Mouse (Mus musculus): ENCODE data around the gene Slc25a36. TPM values are rescaled to one million over a fixed set of nuclear protein-coding genes. Genes with fewer than 3 reads are reported as not detected.

Gene Slc25a36
- total RNA-seq, 2 experiments from 2014 or later = 41.0 to 42.9 TPM

- intact Hi-C loops (cut with DNase I) = no loop called here
- peak in 1 of 2 experiments; percentile 20 for DNase-seq
These were observed 54.2 kb downstream of the Slc25a36 start for GRCm38 (mm10) chr9:97056541-97057338.

- intact Hi-C loops (cut with DNase I) = no loop called here
- DNase-seq = peak; percentile 8 to 11
These were observed 55.1 kb downstream of the Slc25a36 start for GRCm38 (mm10) chr9:97055906-97056305.

- DNase-seq = no peak
- intact Hi-C loops (cut with DNase I) = no loop called here
These were observed 59.8 kb downstream of the Slc25a36 start for GRCm38 (mm10) chr9:97051176-97051575.

GRCm38 (mm10) chr9:97046240-97046639, 64.7 kb downstream of the Slc25a36 start:
- no peak for DNase-seq
- intact Hi-C loops (cut with DNase I) = no loop called here

GRCm38 (mm10) chr9:97041633-97042032, 69.3 kb downstream of the Slc25a36 start:
- intact Hi-C loops (cut with DNase I) = no loop called here
- DNase-seq = no peak

GRCm38 (mm10) chr9:97038010-97038409, 72.9 kb downstream of the Slc25a36 start:
- intact Hi-C loops (cut with DNase I) = no loop called here
- no peak for DNase-seq

GRCm38 (mm10) chr9:97036656-97037055, 74.3 kb downstream of the Slc25a36 start:
- intact Hi-C loops (cut with DNase I) = no loop called here
- no peak for DNase-seq

- no peak for DNase-seq
- intact Hi-C loops (cut with DNase I) = no loop called here
These were observed 83.6 kb downstream of the Slc25a36 start for GRCm38 (mm10) chr9:97027361-97027760.

- intact Hi-C loops (cut with DNase I) = no loop called here
- no peak for DNase-seq
These were observed 85.0 kb downstream of the Slc25a36 start for GRCm38 (mm10) chr9:97026006-97026405.

Other genes starting within 250 kb of the Slc25a36 start
- gene Pxylp1, start 218.5 kb downstream of the Slc25a36 start, total RNA-seq (2021) = 10 to 100 TPM; 17.4 to 20.9 TPM
- 1 to 10 TPM; 5.0 to 9.0 TPM for gene Spsb4, start 92.3 kb downstream of the Slc25a36 start, total RNA-seq (2021)